Mouse (Mus musculus): ENCODE measurements around the gene Meox2.

- TF ChIP-seq HCFC1 (IDR thresholded peaks at IDR 0.05; ENCODE audit: borderline replicate concordance, insufficient read depth, low read length) (no peak), ZNF384 (IDR thresholded peaks at IDR 0.05; ENCODE audit: low read depth, low read length) (no peak), ZC3H11A (IDR thresholded peaks at IDR 0.05; ENCODE audit: borderline replicate concordance, low read depth, low read length) (no peak), MAFK (IDR thresholded peaks at IDR 0.05; ENCODE audit: insufficient read depth, low read depth, low read length) (no peak)
Observed at GRCm38 (mm10) chr12:37108390-37108738, at the start of gene Meox2.
